Mouse (Mus musculus) neural tube, embryonic 15.5 days (tissue): ENCODE measurements at regions not wholly inside any gene's neighbourhood (a gene's known extent, or its start where the extent isn't known, plus 50 kb on each side); places are given as distances from the start of the nearest gene placed in this dataset.

Experiments
- ATAC-seq: fragments of 200-750 bp; cut with Nextera tagmentation; 2 replicates; pipeline ENCODE4 v1.8.0; 2017; ENCODE audit warnings: mild to moderate bottlenecking, moderate TSS enrichment, moderate library complexity; ENCODE audit not compliant: low FRiP score
- H3K27ac ChIP-seq: fragments of 300-500 bp; sonication (generic); replicated peaks from 2 replicates; pipeline ENCODE4 v1.5.1; 2015; ENCODE audit warnings: mild to moderate bottlenecking, inconsistent platforms
- H3K27me3 ChIP-seq: fragments of 300-500 bp; sonication (generic); replicated peaks from 2 replicates; pipeline ENCODE4 v1.6.1; 2015; ENCODE audit warnings: inconsistent platforms
- H3K36me3 ChIP-seq: fragments of 300-500 bp; sonication (generic); 2 replicates; pipeline ENCODE4 v1.6.1; 2015; ENCODE audit warnings: inconsistent platforms
- H3K4me1 ChIP-seq: fragments of 300-500 bp; sonication (generic); 2 replicates; pipeline ENCODE4 v1.6.1; 2015; ENCODE audit warnings: inconsistent platforms
- H3K4me2 ChIP-seq: fragments of 300-500 bp; sonication (generic); 2 replicates; pipeline ENCODE4 v1.6.1; 2015; ENCODE audit warnings: inconsistent platforms, mild to moderate bottlenecking, moderate library complexity
- H3K4me3 ChIP-seq: fragments of 300-500 bp; sonication (generic); replicated peaks from 2 replicates; pipeline ENCODE4 v1.5.1; 2015; ENCODE audit warnings: mild to moderate bottlenecking, inconsistent platforms
- H3K9ac ChIP-seq: fragments of 300-500 bp; sonication (generic); replicated peaks from 2 replicates; pipeline ENCODE4 v1.6.1; 2015; ENCODE audit warnings: mild to moderate bottlenecking, inconsistent platforms
- H3K9me3 ChIP-seq: fragments of 300-500 bp; sonication (generic); replicated peaks from 2 replicates; pipeline ENCODE4 v1.6.1; 2016; ENCODE audit warnings: inconsistent platforms
- WGBS: fragments of 180-500 bp; shearing (Covaris S2); methylation state at CpG from one replicate; pipeline ENCODE4 v1.1.7; 2015; ENCODE audit warnings: mixed read lengths; 5-methylcytosine and 5-hydroxymethylcytosine counted together

- no peaks in the 10 kb centered on the region for H3K27me3 ChIP-seq
- H3K27ac ChIP-seq = no peak overlapping the region
- 34% methylated on average over 13 of the region's 13 CpGs for WGBS
- no peak overlapping the region for H3K4me2 ChIP-seq
- H3K36me3 ChIP-seq = no peaks in the 10 kb centered on the region
- H3K9ac ChIP-seq = no peak overlapping the region
- peak; percentile 59 for ATAC-seq
- no peak overlapping the region for H3K4me3 ChIP-seq
- peaks cover 5% of the 10 kb centered on the region; the same call in 1 of the 2 replicates for H3K4me1 ChIP-seq
- H3K9me3 ChIP-seq = no peaks in the 10 kb centered on the region
Measured at GRCm38 (mm10) chr8:27677143-27678106, 230.0 kb downstream of the Poteg start.

GRCm38 (mm10) chr8:27679164-27679563 lies 231.7 kb downstream of the Poteg start:
- no peak overlapping the region for H3K4me3 ChIP-seq
- 4% methylated on average over 2 of the region's 2 CpGs for WGBS
- peak; percentile 86 for ATAC-seq
- H3K36me3 ChIP-seq = no peaks in the 10 kb centered on the region
- H3K9ac ChIP-seq = no peak overlapping the region
- H3K27ac ChIP-seq = no peak overlapping the region
- H3K4me2 ChIP-seq = no peak overlapping the region
- H3K9me3 ChIP-seq = no peaks in the 10 kb centered on the region
- peaks cover 5% of the 10 kb centered on the region; the same call in 1 of the 2 replicates for H3K4me1 ChIP-seq
- no peaks in the 10 kb centered on the region for H3K27me3 ChIP-seq

GRCm38 (mm10) chr8:27721988-27722387 lies 274.5 kb downstream of the Poteg start:
- Histone ChIP-seq H3K27ac (no peak overlapping the region), H3K4me3 (no peak overlapping the region), H3K4me1 (no peaks in the 10 kb centered on the region), H3K27me3 (no peaks in the 10 kb centered on the region), H3K36me3 (no peaks in the 10 kb centered on the region), H3K9me3 (no peaks in the 10 kb centered on the region), H3K9ac (no peak overlapping the region), H3K4me2 (no peak overlapping the region)
- 61% methylated on average over 6 of the region's 6 CpGs for WGBS
- ATAC-seq = no peak

GRCm38 (mm10) chr8:27770296-27770695 lies 322.8 kb downstream of the Poteg start:
- Histone ChIP-seq H3K27me3 (no peaks in the 10 kb centered on the region), H3K9me3 (no peaks in the 10 kb centered on the region), H3K36me3 (no peaks in the 10 kb centered on the region), H3K9ac (no peak overlapping the region), H3K4me1 (no peaks in the 10 kb centered on the region), H3K4me2 (no peak overlapping the region), H3K4me3 (no peak overlapping the region), H3K27ac (no peak overlapping the region)
- ATAC-seq = no peak
- 39% methylated on average over 6 of the region's 6 CpGs for WGBS

GRCm38 (mm10) chr8:27770803-27771202 lies 323.3 kb downstream of the Poteg start:
- no peaks in the 10 kb centered on the region for H3K36me3 ChIP-seq
- ATAC-seq = no peak

GRCm38 (mm10) chr8:27771250-27771649 lies 323.8 kb downstream of the Poteg start:
- no peak for ATAC-seq
- H3K36me3 ChIP-seq = no peaks in the 10 kb centered on the region
- H3K27ac ChIP-seq = no peak overlapping the region
- no peaks in the 10 kb centered on the region for H3K9me3 ChIP-seq
- H3K4me2 ChIP-seq = no peak overlapping the region
- no peaks in the 10 kb centered on the region for H3K27me3 ChIP-seq
- H3K4me1 ChIP-seq = no peaks in the 10 kb centered on the region
- no peak overlapping the region for H3K4me3 ChIP-seq
- no peak overlapping the region for H3K9ac ChIP-seq

More at GRCm38 (mm10) chr8:27770803-27771202, 323.3 kb downstream of the Poteg start:
- Histone ChIP-seq H3K27me3 (no peaks in the 10 kb centered on the region), H3K4me2 (no peak overlapping the region), H3K4me3 (no peak overlapping the region), H3K9ac (no peak overlapping the region), H3K4me1 (no peaks in the 10 kb centered on the region), H3K9me3 (no peaks in the 10 kb centered on the region), H3K27ac (no peak overlapping the region)
- 50% methylated on average over 8 of the region's 8 CpGs for WGBS

- Histone ChIP-seq H3K27ac (no peak overlapping the region), H3K4me3 (no peak overlapping the region), H3K36me3 (no peaks in the 10 kb centered on the region), H3K27me3 (no peaks in the 10 kb centered on the region), H3K4me2 (no peak overlapping the region), H3K9ac (no peak overlapping the region), H3K9me3 (no peaks in the 10 kb centered on the region), H3K4me1 (no peaks in the 10 kb centered on the region)
- 82% methylated on average over 3 of the region's 3 CpGs for WGBS
- no peak for ATAC-seq
Measured at GRCm38 (mm10) chr8:27778982-27779381, 331.5 kb downstream of the Poteg start.
